Mouse (Mus musculus): ENCODE measurements at regions not wholly inside any gene's neighbourhood (a gene's known extent, or its start where the extent isn't known, plus 50 kb on each side); places are given as distances from the start of the nearest gene placed in this dataset.

DNA sequence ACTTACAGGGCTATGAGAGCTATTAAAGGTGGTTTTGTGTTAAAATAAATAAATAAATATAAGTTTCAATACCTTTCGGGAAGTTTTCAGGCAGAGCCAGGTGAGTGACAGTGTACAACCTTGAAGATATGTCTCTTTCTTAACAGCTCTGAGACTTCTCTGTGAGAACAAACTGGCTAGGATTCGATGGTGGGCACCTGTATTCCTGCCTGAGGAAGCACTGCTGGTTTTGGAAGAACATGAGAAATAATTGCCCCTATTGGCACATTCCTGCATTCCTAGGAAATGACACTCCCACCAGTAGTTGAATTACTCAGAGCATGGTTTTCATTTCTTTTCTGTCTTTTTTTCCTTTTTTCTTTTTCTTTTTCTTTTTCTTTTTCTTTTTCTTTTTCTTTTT lies 277.8 kb upstream of the Pbx1 start:
- Histone ChIP-seq H3K4me3 (ENCODE audit: control insufficient read depth, low read depth, low read length) (no peak overlapping the region), H3K27me3 (ENCODE audit: control insufficient read depth, insufficient read depth, low read length) (no peaks in the 10 kb centered on the region)
- TF ChIP-seq POLR2A (IDR thresholded peaks at IDR 0.05; ENCODE audit: control insufficient read depth, low read depth, low read length), result no peak
- TF ChIP-seq CTCF (IDR thresholded peaks at IDR 0.05; ENCODE audit: control insufficient read depth, insufficient read depth, insufficient replicate concordance, low read depth, low read length), result no peak

DNA sequence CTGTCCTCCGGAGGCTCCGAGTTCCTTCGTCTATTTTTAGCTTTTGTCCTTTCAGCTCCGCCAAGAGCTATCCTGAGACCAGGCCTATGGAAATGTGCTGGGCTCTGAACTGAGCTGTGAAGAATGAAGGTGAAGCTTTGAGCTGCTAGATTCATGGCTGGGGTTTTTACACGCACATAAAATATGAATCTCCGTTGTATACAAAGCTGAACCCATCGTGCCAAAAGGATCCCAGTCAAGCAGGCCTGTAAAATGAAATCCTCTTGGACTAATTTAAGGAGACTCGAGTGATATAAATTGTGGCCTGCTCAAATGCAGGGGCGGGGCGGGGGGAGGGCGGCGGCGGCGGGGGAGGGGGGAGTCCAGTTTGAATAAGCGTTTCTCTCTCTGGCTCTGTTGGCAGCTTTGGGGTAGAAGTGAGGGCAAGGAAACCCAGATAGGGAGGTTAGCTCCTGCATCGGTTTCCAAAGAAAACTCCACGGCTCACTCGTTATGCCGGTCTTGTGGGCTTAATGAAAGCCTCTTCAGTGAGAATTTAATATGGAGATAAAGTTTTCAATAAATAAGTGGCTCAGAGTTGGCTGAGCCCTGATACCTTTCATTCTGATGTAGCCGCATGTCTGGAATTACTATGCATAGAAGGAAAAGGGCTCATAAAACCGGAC lies 277.1 kb upstream of the Pbx1 start:
- TF ChIP-seq POLR2A (IDR thresholded peaks at IDR 0.05; ENCODE audit: control insufficient read depth, low read depth, low read length) (no peak), CTCF (IDR thresholded peaks at IDR 0.05; ENCODE audit: control insufficient read depth, insufficient read depth, insufficient replicate concordance, low read depth, low read length) (no peak)
- Histone ChIP-seq H3K27ac (ENCODE audit: control insufficient read depth, insufficient read depth, low read depth, low read length) (no peak overlapping the region), H3K36me3 (ENCODE audit: control insufficient read depth, insufficient read depth, low read length) (no peaks in the 10 kb centered on the region), H3K4me1 (ENCODE audit: control insufficient read depth, insufficient read depth, low read length) (no peaks in the 10 kb centered on the region), H3K4me3 (ENCODE audit: control insufficient read depth, low read depth, low read length) (no peak overlapping the region), H3K27me3 (ENCODE audit: control insufficient read depth, insufficient read depth, low read length) (no peaks in the 10 kb centered on the region)

More for the DNA sequence above, 277.8 kb upstream of the Pbx1 start:
- no peaks in the 10 kb centered on the region for H3K36me3 ChIP-seq (ENCODE audit: control insufficient read depth, insufficient read depth, low read length)
- H3K4me1 ChIP-seq (ENCODE audit: control insufficient read depth, insufficient read depth, low read length), result no peaks in the 10 kb centered on the region
- no peak overlapping the region for H3K27ac ChIP-seq (ENCODE audit: control insufficient read depth, insufficient read depth, low read depth, low read length)

DNA sequence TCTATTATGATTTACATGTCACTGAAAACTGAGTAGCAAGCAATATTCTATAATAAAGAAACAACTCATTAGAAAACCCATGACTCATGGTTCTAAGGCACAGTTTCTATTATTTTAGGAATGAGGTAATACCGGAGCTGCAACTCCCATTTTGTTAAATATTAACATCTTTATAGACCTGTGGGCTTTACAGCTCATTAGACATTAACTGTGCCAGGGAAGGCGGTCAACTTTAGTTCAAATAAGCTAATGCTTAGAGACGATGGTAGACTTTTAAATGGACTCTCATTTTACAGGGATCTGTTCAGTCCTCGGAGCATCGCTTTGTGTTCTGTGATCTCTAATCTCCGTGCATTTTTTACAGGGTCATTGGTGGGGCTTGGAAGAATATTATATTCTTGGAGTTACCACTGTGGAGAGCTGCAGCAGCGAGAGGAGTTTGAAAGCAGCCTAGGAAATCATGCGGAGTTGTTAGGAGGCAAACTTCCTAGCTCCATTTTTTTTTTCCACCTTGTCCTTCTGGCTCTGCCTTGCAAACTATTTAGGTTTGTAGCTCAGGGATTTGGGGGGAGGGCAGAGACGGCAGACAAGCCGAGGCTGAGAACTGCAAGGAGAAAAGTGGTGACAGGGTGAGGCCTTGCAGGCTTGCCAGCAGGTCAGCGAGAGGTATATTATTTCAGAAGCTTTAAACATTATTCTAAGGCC lies 276.2 kb upstream of the Pbx1 start:
- H3K4me1 ChIP-seq (ENCODE audit: control insufficient read depth, insufficient read depth, low read length), result no peaks in the 10 kb centered on the region
- TF ChIP-seq CTCF (IDR thresholded peaks at IDR 0.05; ENCODE audit: control insufficient read depth, insufficient read depth, insufficient replicate concordance, low read depth, low read length), result no peak
- no peak for TF ChIP-seq POLR2A (IDR thresholded peaks at IDR 0.05; ENCODE audit: control insufficient read depth, low read depth, low read length)
- H3K27me3 ChIP-seq (ENCODE audit: control insufficient read depth, insufficient read depth, low read length), result no peaks in the 10 kb centered on the region
- H3K36me3 ChIP-seq (ENCODE audit: control insufficient read depth, insufficient read depth, low read length), result no peaks in the 10 kb centered on the region
- H3K27ac ChIP-seq (ENCODE audit: control insufficient read depth, insufficient read depth, low read depth, low read length), result no peak overlapping the region
- no peak overlapping the region for H3K4me3 ChIP-seq (ENCODE audit: control insufficient read depth, low read depth, low read length)

- Histone ChIP-seq H3K4me3 (ENCODE audit: control insufficient read depth, low read depth, low read length) (no peak overlapping the region), H3K4me1 (ENCODE audit: control insufficient read depth, insufficient read depth, low read length) (no peaks in the 10 kb centered on the region)
These were observed 265.3 kb upstream of the Pbx1 start for GRCm38 (mm10) chr1:168697386-168697785.

DNA sequence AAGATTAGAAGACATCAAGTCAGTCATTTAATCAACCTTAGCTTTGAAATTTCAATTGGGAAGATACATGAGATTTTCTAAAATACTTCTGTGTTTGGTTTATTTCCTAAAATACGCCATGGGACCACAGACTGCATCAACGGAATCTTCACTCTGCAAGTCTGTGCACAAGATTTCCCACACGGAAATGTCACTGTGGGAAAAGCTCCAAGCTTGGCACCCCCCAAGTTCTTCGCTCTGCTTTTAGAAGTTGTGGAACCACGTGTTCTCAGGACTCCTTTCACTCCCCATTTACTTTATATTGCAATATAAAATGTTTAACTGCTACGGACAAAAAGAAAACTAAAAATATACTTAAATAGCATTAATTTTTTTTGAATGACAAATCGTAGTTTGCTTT lies 254.8 kb upstream of the Pbx1 start:
- TF ChIP-seq POLR2A (IDR thresholded peaks at IDR 0.05; ENCODE audit: control insufficient read depth, low read depth, low read length) (no peak), CTCF (IDR thresholded peaks at IDR 0.05; ENCODE audit: control insufficient read depth, insufficient read depth, insufficient replicate concordance, low read depth, low read length) (no peak)
- Histone ChIP-seq H3K27me3 (ENCODE audit: control insufficient read depth, insufficient read depth, low read length) (no peaks in the 10 kb centered on the region), H3K4me1 (ENCODE audit: control insufficient read depth, insufficient read depth, low read length) (no peaks in the 10 kb centered on the region), H3K4me3 (ENCODE audit: control insufficient read depth, low read depth, low read length) (no peak overlapping the region), H3K36me3 (ENCODE audit: control insufficient read depth, insufficient read depth, low read length) (no peaks in the 10 kb centered on the region), H3K27ac (ENCODE audit: control insufficient read depth, insufficient read depth, low read depth, low read length) (no peak overlapping the region)

More at GRCm38 (mm10) chr1:168697386-168697785, 265.3 kb upstream of the Pbx1 start:
- no peak for TF ChIP-seq POLR2A (IDR thresholded peaks at IDR 0.05; ENCODE audit: control insufficient read depth, low read depth, low read length)
- TF ChIP-seq CTCF (IDR thresholded peaks at IDR 0.05; ENCODE audit: control insufficient read depth, insufficient read depth, insufficient replicate concordance, low read depth, low read length), result no peak
- Histone ChIP-seq H3K27ac (ENCODE audit: control insufficient read depth, insufficient read depth, low read depth, low read length) (no peak overlapping the region), H3K27me3 (ENCODE audit: control insufficient read depth, insufficient read depth, low read length) (no peaks in the 10 kb centered on the region), H3K36me3 (ENCODE audit: control insufficient read depth, insufficient read depth, low read length) (no peaks in the 10 kb centered on the region)

DNA sequence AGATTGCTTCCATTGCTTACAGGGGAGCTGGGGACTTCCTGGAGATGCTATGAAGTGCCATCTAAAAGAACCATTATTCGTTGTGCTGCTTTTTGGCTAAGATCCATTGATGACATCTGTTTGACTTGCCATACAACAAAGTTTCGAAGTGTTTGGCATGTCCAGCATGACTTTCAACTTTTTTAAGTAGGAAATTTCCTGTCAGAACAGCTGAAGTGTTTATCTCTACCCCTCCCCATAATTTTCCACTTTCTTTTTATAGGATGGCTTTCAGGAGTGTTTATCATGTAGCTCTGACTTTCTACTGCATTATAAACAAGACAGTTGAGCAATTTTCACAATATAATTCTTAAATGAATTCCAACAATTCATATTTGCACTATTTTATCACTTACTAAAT lies 253.1 kb upstream of the Pbx1 start:
- Histone ChIP-seq H3K4me1 (ENCODE audit: control insufficient read depth, insufficient read depth, low read length) (no peaks in the 10 kb centered on the region), H3K27me3 (ENCODE audit: control insufficient read depth, insufficient read depth, low read length) (no peaks in the 10 kb centered on the region), H3K4me3 (ENCODE audit: control insufficient read depth, low read depth, low read length) (no peak overlapping the region), H3K36me3 (ENCODE audit: control insufficient read depth, insufficient read depth, low read length) (no peaks in the 10 kb centered on the region), H3K27ac (ENCODE audit: control insufficient read depth, insufficient read depth, low read depth, low read length) (no peak overlapping the region)
- TF ChIP-seq POLR2A (IDR thresholded peaks at IDR 0.05; ENCODE audit: control insufficient read depth, low read depth, low read length), result no peak
- no peak for TF ChIP-seq CTCF (IDR thresholded peaks at IDR 0.05; ENCODE audit: control insufficient read depth, insufficient read depth, insufficient replicate concordance, low read depth, low read length)

DNA sequence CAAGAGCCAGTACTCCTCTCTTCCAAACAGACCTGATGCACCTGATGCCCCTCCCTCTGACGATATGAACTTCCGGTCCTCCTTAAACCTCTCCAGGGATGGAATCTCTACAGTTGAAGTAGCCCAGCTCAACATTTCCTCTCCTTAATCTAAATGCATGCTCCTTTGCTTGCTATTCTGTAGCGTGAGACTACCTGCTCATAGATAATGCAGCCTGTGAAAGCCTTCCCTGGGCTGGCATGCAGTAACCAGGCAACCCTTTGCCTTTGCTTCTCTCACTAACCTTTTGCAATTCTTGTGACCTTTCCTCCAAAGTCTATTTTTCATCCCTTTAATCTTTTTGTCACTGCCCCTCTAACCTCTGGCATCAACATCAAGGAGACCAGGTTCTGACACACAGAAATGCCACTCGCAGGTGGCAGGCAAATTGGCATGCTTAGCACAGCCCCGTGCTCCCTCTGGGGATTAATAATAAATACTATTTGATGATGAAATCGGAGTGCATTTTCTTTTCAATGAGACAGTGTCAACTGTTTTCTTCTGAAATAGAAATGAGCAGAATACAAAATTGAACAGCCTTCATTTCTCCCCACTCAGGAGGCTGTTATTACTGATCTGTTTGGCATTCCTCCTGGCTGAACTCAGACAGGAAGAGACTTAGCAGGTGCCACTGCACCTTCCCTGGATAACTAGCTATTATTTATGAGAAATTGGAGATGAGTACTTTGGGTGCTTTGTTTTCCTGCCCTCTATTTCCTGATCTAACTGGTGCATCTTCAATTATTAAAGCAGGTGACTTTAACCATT lies 249.8 kb upstream of the Pbx1 start:
- Histone ChIP-seq H3K4me1 (ENCODE audit: control insufficient read depth, insufficient read depth, low read length) (no peaks in the 10 kb centered on the region; the same call in 1 of the 2 replicates), H3K4me3 (ENCODE audit: control insufficient read depth, low read depth, low read length) (no peak overlapping the region), H3K36me3 (ENCODE audit: control insufficient read depth, insufficient read depth, low read length) (no peaks in the 10 kb centered on the region), H3K27ac (ENCODE audit: control insufficient read depth, insufficient read depth, low read depth, low read length) (no peak overlapping the region), H3K27me3 (ENCODE audit: control insufficient read depth, insufficient read depth, low read length) (no peaks in the 10 kb centered on the region)
- TF ChIP-seq POLR2A (IDR thresholded peaks at IDR 0.05; ENCODE audit: control insufficient read depth, low read depth, low read length) (no peak), CTCF (IDR thresholded peaks at IDR 0.05; ENCODE audit: control insufficient read depth, insufficient read depth, insufficient replicate concordance, low read depth, low read length) (no peak)

All from testis, adult 2 months (tissue).